Mouse (Mus musculus): ENCODE measurements around the gene Cyth3. TPM values are rescaled to one million over a fixed set of nuclear protein-coding genes. Genes with fewer than 3 reads are reported as not detected.

Gene Cyth3
- polyA plus RNA-seq, 1 experiment = 20.4 TPM

GRCm38 (mm10) chr5:143701074-143701473 is 78.8 kb downstream of the Cyth3 start:
- WGBS = 94% methylated on average over 10 of the region's 10 CpGs
- TF ChIP-seq POLR2A (IDR thresholded peaks at IDR 0.05; ENCODE audit: borderline replicate concordance, control insufficient read depth, low read depth, low read length) = no peak
- TF ChIP-seq CTCF (IDR thresholded peaks at IDR 0.05; ENCODE audit: control insufficient read depth, insufficient read depth, low read length) = no peak
- no peak overlapping the region for H3K4me3 ChIP-seq (replicated peaks; ENCODE audit: control insufficient read depth, low read depth, low read length)
- H3K27ac ChIP-seq (ENCODE audit: control insufficient read depth, insufficient read depth, low read depth, low read length, poor library complexity) = no peak overlapping the region; the same call in 1 of the 2 replicates
- H3K4me1 ChIP-seq (ENCODE audit: control insufficient read depth, insufficient read depth, low read length) = peaks cover 2% of the 10 kb centered on the region

GRCm38 (mm10) chr5:143704875-143705658 is 82.8 kb downstream of the Cyth3 start:
- H3K27ac ChIP-seq (ENCODE audit: control insufficient read depth, insufficient read depth, low read depth, low read length, poor library complexity) = no peak overlapping the region
- H3K4me3 ChIP-seq (replicated peaks; ENCODE audit: control insufficient read depth, low read depth, low read length) = no peak overlapping the region
- peaks cover 2% of the 10 kb centered on the region for H3K4me1 ChIP-seq (ENCODE audit: control insufficient read depth, insufficient read depth, low read length)
- TF ChIP-seq POLR2A (IDR thresholded peaks at IDR 0.05; ENCODE audit: borderline replicate concordance, control insufficient read depth, low read depth, low read length) (no peak), CTCF (IDR thresholded peaks at IDR 0.05; ENCODE audit: control insufficient read depth, insufficient read depth, low read length) (no peak)
- WGBS = 84% methylated on average over 13 of the region's 13 CpGs

GRCm38 (mm10) chr5:143705659-143705982 is 83.4 kb downstream of the Cyth3 start:
- 58% methylated on average over 1 of the region's 1 CpGs for WGBS

GRCm38 (mm10) chr5:143706030-143706821 is 84.0 kb downstream of the Cyth3 start:
- H3K4me1 ChIP-seq (ENCODE audit: control insufficient read depth, insufficient read depth, low read length) = no peaks in the 10 kb centered on the region; the same call in 1 of the 2 replicates
- no peak for TF ChIP-seq CTCF (IDR thresholded peaks at IDR 0.05; ENCODE audit: control insufficient read depth, insufficient read depth, low read length)
- TF ChIP-seq POLR2A (IDR thresholded peaks at IDR 0.05; ENCODE audit: borderline replicate concordance, control insufficient read depth, low read depth, low read length) = no peak
- 66% methylated on average over 9 of the region's 9 CpGs for WGBS

More at GRCm38 (mm10) chr5:143705659-143705982, 83.4 kb downstream of the Cyth3 start:
- TF ChIP-seq CTCF (IDR thresholded peaks at IDR 0.05; ENCODE audit: control insufficient read depth, insufficient read depth, low read length) (no peak), POLR2A (IDR thresholded peaks at IDR 0.05; ENCODE audit: borderline replicate concordance, control insufficient read depth, low read depth, low read length) (no peak)
- Histone ChIP-seq H3K4me1 (ENCODE audit: control insufficient read depth, insufficient read depth, low read length) (peaks cover under 1% of the 10 kb centered on the region), H3K27ac (ENCODE audit: control insufficient read depth, insufficient read depth, low read depth, low read length, poor library complexity) (no peak overlapping the region), H3K4me3 (replicated peaks; ENCODE audit: control insufficient read depth, low read depth, low read length) (no peak overlapping the region)

GRCm38 (mm10) chr5:143706822-143707200 is 84.6 kb downstream of the Cyth3 start:
- Histone ChIP-seq H3K4me3 (replicated peaks; ENCODE audit: control insufficient read depth, low read depth, low read length) (no peak overlapping the region), H3K4me1 (ENCODE audit: control insufficient read depth, insufficient read depth, low read length) (no peaks in the 10 kb centered on the region), H3K27ac (ENCODE audit: control insufficient read depth, insufficient read depth, low read depth, low read length, poor library complexity) (no peak overlapping the region)
- no peak for TF ChIP-seq POLR2A (IDR thresholded peaks at IDR 0.05; ENCODE audit: borderline replicate concordance, control insufficient read depth, low read depth, low read length)
- TF ChIP-seq CTCF (IDR thresholded peaks at IDR 0.05; ENCODE audit: control insufficient read depth, insufficient read depth, low read length) = no peak
- WGBS = 82% methylated on average over 7 of the region's 7 CpGs

More at GRCm38 (mm10) chr5:143706030-143706821, 84.0 kb downstream of the Cyth3 start:
- Histone ChIP-seq H3K27ac (ENCODE audit: control insufficient read depth, insufficient read depth, low read depth, low read length, poor library complexity) (no peak overlapping the region), H3K4me3 (replicated peaks; ENCODE audit: control insufficient read depth, low read depth, low read length) (no peak overlapping the region)

GRCm38 (mm10) chr5:143711326-143711725 is 89.1 kb downstream of the Cyth3 start:
- H3K27ac ChIP-seq (ENCODE audit: control insufficient read depth, insufficient read depth, low read depth, low read length, poor library complexity) = no peak overlapping the region
- WGBS = 29% methylated on average over 7 of the region's 7 CpGs

GRCm38 (mm10) chr5:143712011-143712800 is 90.0 kb downstream of the Cyth3 start:
- TF ChIP-seq CTCF (IDR thresholded peaks at IDR 0.05; ENCODE audit: control insufficient read depth, insufficient read depth, low read length) (no peak), POLR2A (IDR thresholded peaks at IDR 0.05; ENCODE audit: borderline replicate concordance, control insufficient read depth, low read depth, low read length) (no peak)
- Histone ChIP-seq H3K27ac (ENCODE audit: control insufficient read depth, insufficient read depth, low read depth, low read length, poor library complexity) (no peak overlapping the region), H3K4me1 (ENCODE audit: control insufficient read depth, insufficient read depth, low read length) (no peaks in the 10 kb centered on the region), H3K4me3 (replicated peaks; ENCODE audit: control insufficient read depth, low read depth, low read length) (no peak overlapping the region)
- WGBS = 84% methylated on average over 14 of the region's 14 CpGs

More at GRCm38 (mm10) chr5:143711326-143711725, 89.1 kb downstream of the Cyth3 start:
- no peaks in the 10 kb centered on the region for H3K4me1 ChIP-seq (ENCODE audit: control insufficient read depth, insufficient read depth, low read length)
- no peak overlapping the region for H3K4me3 ChIP-seq (replicated peaks; ENCODE audit: control insufficient read depth, low read depth, low read length)
- TF ChIP-seq POLR2A (IDR thresholded peaks at IDR 0.05; ENCODE audit: borderline replicate concordance, control insufficient read depth, low read depth, low read length) (no peak), CTCF (IDR thresholded peaks at IDR 0.05; ENCODE audit: control insufficient read depth, insufficient read depth, low read length) (peak; percentile 88)

All from bone marrow, adult 2 months (tissue).